ENCODE assay signal across 9 mouse cellular contexts in genomic region chr15:99097840-99098492, GRCm38 (mm10). TPM values are rescaled to one million over a fixed set of nuclear protein-coding genes. Genes with fewer than 3 reads are reported as not detected.
DNase-seq lines count a peak whose midpoint lies in the region; ATAC-seq and TF ChIP-seq lines count a peak whose summit lies in the region.
"Had no signal": no experiment of that assay in that cellular context is flagged by ENCODE, and none has a peak within 500 bp of the region (broad histone marks: within the 10 kb centered on the region; RNA-seq: fewer than 3 reads in every experiment).

No protein-coding gene starts in this region.

- no peak overlapping the region for H3K27ac ChIP-seq in embryonic fibroblast, embryonic 13.5 days (ENCODE audit: insufficient read depth, low read length)
- no peak overlapping the region for H3K27ac ChIP-seq in intestine, postnatal 0 days (ENCODE audit: low read depth, low read length)
- no peak overlapping the region for H3K27ac ChIP-seq in lung, embryonic 16.5 days (ENCODE audit: low read length)
- H3K27ac ChIP-seq in stomach, embryonic 16.5 days (ENCODE audit: low read length) = no peak overlapping the region

- H3K4me2 ChIP-seq in intestine, postnatal 0 days (replicated peaks; ENCODE audit: low read depth) = peak overlapping the region; percentile 70
- H3K4me2 ChIP-seq in lung, embryonic 16.5 days (ENCODE audit: low read depth, low read length) = peak overlapping the region; percentile 67
- peak overlapping the region; percentile 66 for H3K4me2 ChIP-seq in stomach, embryonic 16.5 days (ENCODE audit: low read depth, low read length)

- no peaks in the 10 kb centered on the region for H3K9me3 ChIP-seq in intestine, postnatal 0 days (ENCODE audit: control insufficient read depth)
- no peaks in the 10 kb centered on the region for H3K9me3 ChIP-seq in lung, embryonic 16.5 days (ENCODE audit: control insufficient read depth, low read length)
- H3K9me3 ChIP-seq in stomach, embryonic 16.5 days (replicated peaks; ENCODE audit: control insufficient read depth, low read length) = no peaks in the 10 kb centered on the region
- H3K9me3 ChIP-seq: G1E had no signal

- H3K9ac ChIP-seq in intestine, postnatal 0 days (ENCODE audit: low read depth, low read length) = no peak overlapping the region
- H3K9ac ChIP-seq in lung, embryonic 16.5 days (ENCODE audit: low read length) = peak overlapping the region; percentile 43
- H3K9ac ChIP-seq in stomach, embryonic 16.5 days (ENCODE audit: low read length) = peak overlapping the region; percentile 59

- WGBS in intestine, postnatal 0 days = 1% methylated on average over 39 of the region's 39 CpGs
- WGBS in lung, embryonic 16.5 days = 0% methylated on average over 39 of the region's 39 CpGs
- WGBS in stomach, embryonic 16.5 days = under 1% methylated on average over 39 of the region's 39 CpGs

- no peaks in the 10 kb centered on the region for H3K36me3 ChIP-seq in intestine, postnatal 0 days (ENCODE audit: control insufficient read depth, insufficient read depth)
- H3K36me3 ChIP-seq in lung, embryonic 16.5 days (ENCODE audit: control insufficient read depth, insufficient read depth, low read length) = no peaks in the 10 kb centered on the region
- no peaks in the 10 kb centered on the region for H3K36me3 ChIP-seq in stomach, embryonic 16.5 days (ENCODE audit: control insufficient read depth, insufficient read depth, low read length)
- H3K36me3 ChIP-seq: G1E had no signal

- H3K27me3 ChIP-seq in intestine, postnatal 0 days (replicated peaks; ENCODE audit: control insufficient read depth, insufficient read depth, low read length) = peaks cover 57% of the 10 kb centered on the region
- peaks cover 61% of the 10 kb centered on the region for H3K27me3 ChIP-seq in lung, embryonic 16.5 days (ENCODE audit: control insufficient read depth, insufficient read depth, low read depth, low read length)
- H3K27me3 ChIP-seq in stomach, embryonic 16.5 days (ENCODE audit: control insufficient read depth, insufficient read depth, low read length) = peaks cover 60% of the 10 kb centered on the region

- peak; percentile 88 for DNase-seq in heart, adult 11 months
- no peak for DNase-seq in heart, adult 9 months (ENCODE audit: low spot score in 2 of 2)
- DNase-seq in frontal cortex, postnatal 10 days (ENCODE audit: low spot score in 2 of 2) = no peak
- DNase-seq in urinary bladder, postnatal 25 days (ENCODE audit: low spot score) = no peak

- TF ChIP-seq CTCF in embryonic fibroblast, embryonic 13.5 days (IDR thresholded peaks at IDR 0.05; ENCODE audit: borderline replicate concordance, insufficient read depth, low read length) = no peak
- TF ChIP-seq CTCF in intestine, postnatal 0 days (IDR thresholded peaks at IDR 0.05; ENCODE audit: low read depth) = no peak

- ATAC-seq in intestine, postnatal 0 days = no peak
- ATAC-seq in lung, embryonic 16.5 days (ENCODE audit: low read depth) = 0 out of 2 replicates have a peak, but pooled peaks have one; percentile 18
- no peak for ATAC-seq in stomach, embryonic 16.5 days (ENCODE audit: insufficient read depth, low FRiP score)

- no peaks in the 10 kb centered on the region for H3K4me1 ChIP-seq in embryonic fibroblast, embryonic 13.5 days (ENCODE audit: control insufficient read depth, insufficient read depth, low read length)
- H3K4me1 ChIP-seq in intestine, postnatal 0 days (replicated peaks; ENCODE audit: control insufficient read depth, insufficient read depth, low read length) = peaks cover 11% of the 10 kb centered on the region; the same call in 1 of the 2 replicates
- H3K4me1 ChIP-seq in lung, embryonic 16.5 days (replicated peaks; ENCODE audit: control insufficient read depth, insufficient read depth, low read length) = peaks cover 39% of the 10 kb centered on the region
- H3K4me1 ChIP-seq in stomach, embryonic 16.5 days (ENCODE audit: control insufficient read depth, insufficient read depth, low read length) = peaks cover 30% of the 10 kb centered on the region

- TF ChIP-seq POLR2A in embryonic fibroblast, embryonic 13.5 days (IDR thresholded peaks at IDR 0.05; ENCODE audit: low read depth, low read length) = no peak

- H3K4me3 ChIP-seq in embryonic fibroblast, embryonic 13.5 days (ENCODE audit: insufficient read depth, low read length) = peak overlapping the region; percentile 13; the same call in 1 of the 2 replicates
- H3K4me3 ChIP-seq in intestine, postnatal 0 days (ENCODE audit: low read depth, low read length) = peak overlapping the region; percentile 41
- H3K4me3 ChIP-seq in lung, embryonic 16.5 days (ENCODE audit: low read length) = peak overlapping the region; percentile 43
- H3K4me3 ChIP-seq in stomach, embryonic 16.5 days (replicated peaks; ENCODE audit: low read length) = peak overlapping the region; percentile 41

RNA-seq across cellular contexts. Expression of gene Dnajc22, which starts 5.0 kb away (rescaled TPM):
- polyA plus RNA-seq in embryonic fibroblast, embryonic 13.5 days (2011; ENCODE audit: insufficient read length, low read depth, missing spikeins) = not detected in 2 replicates
- polyA plus RNA-seq in intestine, postnatal 0 days (2015; fragmentation: Nextera tagmentation; extraction: Ambion mirVana) = 52.9 and 55.7 TPM in 2 replicates
- 1.6 and 2.4 TPM in 2 replicates for polyA plus RNA-seq in lung, embryonic 16.5 days (2015; fragmentation: Nextera tagmentation; extraction: Ambion mirVana)
- 14.1 TPM in 2 replicates for polyA plus RNA-seq in stomach, embryonic 16.5 days (2015; fragmentation: Nextera tagmentation; extraction: Ambion mirVana)
- polyA plus RNA-seq: G1E had no signal

RNA-seq across cellular contexts. Expression of gene C1ql4, which starts 10.3 kb away (rescaled TPM):
- polyA plus RNA-seq in embryonic fibroblast, embryonic 13.5 days (2011; ENCODE audit: insufficient read length, low read depth, missing spikeins) = not detected in 2 replicates
- polyA plus RNA-seq in intestine, postnatal 0 days (2015; fragmentation: Nextera tagmentation; extraction: Ambion mirVana) = 0.10 and 0.17 TPM in 2 replicates
- not detected in 2 replicates for polyA plus RNA-seq in lung, embryonic 16.5 days (2015; fragmentation: Nextera tagmentation; extraction: Ambion mirVana)
- not detected in 2 replicates for polyA plus RNA-seq in stomach, embryonic 16.5 days (2015; fragmentation: Nextera tagmentation; extraction: Ambion mirVana)
- polyA plus RNA-seq: G1E had no signal

RNA-seq across cellular contexts. Expression of gene Troap, which starts 23.6 kb away (rescaled TPM):
- polyA plus RNA-seq in embryonic fibroblast, embryonic 13.5 days (2011; ENCODE audit: insufficient read length, low read depth, missing spikeins) = 12.2 and 19.9 TPM in 2 replicates
- polyA plus RNA-seq in intestine, postnatal 0 days (2015; fragmentation: Nextera tagmentation; extraction: Ambion mirVana) = 4.8 TPM in 2 replicates
- 39.5 and 41.1 TPM in 2 replicates for polyA plus RNA-seq in lung, embryonic 16.5 days (2015; fragmentation: Nextera tagmentation; extraction: Ambion mirVana)
- 25.6 and 26.4 TPM in 2 replicates for polyA plus RNA-seq in stomach, embryonic 16.5 days (2015; fragmentation: Nextera tagmentation; extraction: Ambion mirVana)

RNA-seq across cellular contexts. Expression of gene Spats2, which starts 27.8 kb away (rescaled TPM):
- 37.7 and 41.7 TPM in 2 replicates for polyA plus RNA-seq in embryonic fibroblast, embryonic 13.5 days (2011; ENCODE audit: insufficient read length, low read depth, missing spikeins)
- 14.3 and 16.0 TPM in 2 replicates for polyA plus RNA-seq in intestine, postnatal 0 days (2015; fragmentation: Nextera tagmentation; extraction: Ambion mirVana)
- polyA plus RNA-seq in lung, embryonic 16.5 days (2015; fragmentation: Nextera tagmentation; extraction: Ambion mirVana) = 27.1 and 30.1 TPM in 2 replicates
- 18.3 and 20.2 TPM in 2 replicates for polyA plus RNA-seq in stomach, embryonic 16.5 days (2015; fragmentation: Nextera tagmentation; extraction: Ambion mirVana)
- polyA plus RNA-seq: G1E had no signal

RNA-seq across cellular contexts. Expression of gene Prph, which starts 43.0 kb away (rescaled TPM):
- polyA plus RNA-seq in embryonic fibroblast, embryonic 13.5 days (2011; ENCODE audit: insufficient read length, low read depth, missing spikeins) = 0.60 TPM in 1 of 2 replicates, not detected in the other
- 29.8 and 32.7 TPM in 2 replicates for polyA plus RNA-seq in intestine, postnatal 0 days (2015; fragmentation: Nextera tagmentation; extraction: Ambion mirVana)
- polyA plus RNA-seq in lung, embryonic 16.5 days (2015; fragmentation: Nextera tagmentation; extraction: Ambion mirVana) = 3.9 and 4.5 TPM in 2 replicates
- 24.4 and 25.4 TPM in 2 replicates for polyA plus RNA-seq in stomach, embryonic 16.5 days (2015; fragmentation: Nextera tagmentation; extraction: Ambion mirVana)
- polyA plus RNA-seq: G1E had no signal
